Mouse (Mus musculus) kidney, adult 18-20 months (tissue): ENCODE measurements around the gene Plgrkt.
"Not testable (repeated sequence)": the region's sequence is repeated elsewhere in the genome, so short reads cannot be mapped to it uniquely, and the experiment has no call there.

Experiments
- DNase-seq: peaks from one replicate; pipeline ENCODE4 v3.0.0; 2021

Plgrkt gene

DNA sequence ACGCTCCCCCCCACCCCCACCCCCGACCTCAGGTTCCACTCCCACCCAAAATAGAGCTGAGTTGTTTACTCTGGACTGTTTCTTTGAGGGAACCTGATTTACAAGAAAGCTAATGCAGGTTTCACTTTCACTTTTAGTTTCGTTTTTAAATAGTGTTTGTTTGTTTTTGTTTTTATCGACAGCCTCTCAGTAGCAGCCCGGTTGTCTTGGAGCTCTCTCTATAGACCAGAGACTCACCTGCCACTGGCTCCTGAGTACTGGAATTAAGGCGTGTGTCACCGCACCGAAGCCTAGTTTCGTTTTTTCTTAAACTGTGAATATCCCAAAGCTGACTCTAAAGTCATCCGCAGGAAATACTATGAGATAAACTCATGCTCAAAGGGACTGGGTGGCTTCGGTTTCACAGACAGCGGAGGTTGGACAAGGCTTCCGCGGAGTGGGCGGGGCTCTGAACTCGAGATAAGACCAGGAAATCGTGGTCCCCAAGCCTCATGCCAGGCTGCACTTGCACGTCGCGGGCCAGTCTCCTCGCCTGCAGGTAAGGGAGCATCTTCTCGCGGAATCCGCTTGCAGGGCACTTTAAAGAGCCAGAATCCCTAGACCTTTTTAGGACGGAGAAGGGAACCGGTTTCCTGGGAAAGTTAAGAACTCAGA is at the start of gene Plgrkt, which contains the start of gene Cd274:
Gene Plgrkt, minus strand, starts transcription at position 422 of the 654 bp plus-strand sequence.
Gene Cd274, plus strand, starts transcription at position 487 of the 654 bp plus-strand sequence.
- peak; percentile 82 for DNase-seq

DNA sequence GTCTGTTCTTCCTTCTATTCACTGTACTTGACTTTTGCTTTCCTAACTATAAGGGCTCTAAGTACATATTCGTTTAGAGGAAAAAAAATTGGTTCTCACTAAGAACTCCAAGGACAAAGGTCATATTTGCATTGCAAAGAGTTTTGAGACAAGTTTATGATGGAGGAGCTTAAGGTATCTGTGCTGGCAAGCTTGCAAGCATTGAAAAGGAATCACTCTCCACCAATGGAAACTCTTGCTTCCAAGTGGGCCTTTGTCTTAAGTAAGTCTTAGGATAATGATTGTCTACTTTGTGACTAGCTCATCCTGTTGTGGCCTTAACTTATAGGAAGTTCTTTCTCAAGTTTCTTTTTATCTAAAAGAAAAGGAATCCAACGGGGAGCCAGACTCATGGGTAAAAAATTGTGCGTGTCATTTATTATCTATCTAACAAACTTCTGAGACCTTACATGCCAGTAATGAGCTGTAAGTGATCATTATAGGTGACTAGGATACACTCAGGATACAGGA is 49.3 kb upstream of the Plgrkt start:
- no peak for DNase-seq

DNA sequence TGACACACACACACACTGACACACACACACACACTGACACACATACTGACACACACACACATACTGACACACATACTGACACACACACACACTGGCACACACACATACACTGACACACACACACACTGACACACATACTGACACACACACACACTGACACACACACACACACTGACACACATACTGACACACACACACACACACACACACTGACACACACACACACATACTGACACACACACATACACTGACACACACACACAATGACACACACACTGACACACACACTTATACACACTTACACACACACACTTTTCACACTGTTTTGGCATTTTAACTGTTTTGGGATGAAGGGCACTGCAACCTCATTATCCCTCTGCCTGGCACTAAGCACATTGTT is 47.7 kb upstream of the Plgrkt start:
- not testable (repeated sequence) for DNase-seq

DNA sequence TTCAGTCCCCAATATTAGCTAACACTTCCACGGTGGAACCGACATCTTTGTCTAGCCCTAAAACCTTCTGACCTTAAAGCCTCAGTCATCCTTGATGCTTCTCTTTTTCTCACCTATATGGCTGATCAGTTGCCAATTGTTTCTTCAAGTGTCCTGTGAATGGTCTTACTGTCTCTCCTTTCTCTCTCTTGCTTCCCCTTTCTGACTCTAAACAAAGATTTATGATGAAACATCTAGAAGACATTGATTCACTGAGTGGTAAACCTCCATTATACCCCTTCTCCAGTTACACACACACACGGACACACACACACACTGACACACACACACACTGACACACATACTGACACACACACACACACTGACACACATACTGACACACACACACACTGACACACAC is 47.3 kb upstream of the Plgrkt start:
- DNase-seq: no peak

DNA sequence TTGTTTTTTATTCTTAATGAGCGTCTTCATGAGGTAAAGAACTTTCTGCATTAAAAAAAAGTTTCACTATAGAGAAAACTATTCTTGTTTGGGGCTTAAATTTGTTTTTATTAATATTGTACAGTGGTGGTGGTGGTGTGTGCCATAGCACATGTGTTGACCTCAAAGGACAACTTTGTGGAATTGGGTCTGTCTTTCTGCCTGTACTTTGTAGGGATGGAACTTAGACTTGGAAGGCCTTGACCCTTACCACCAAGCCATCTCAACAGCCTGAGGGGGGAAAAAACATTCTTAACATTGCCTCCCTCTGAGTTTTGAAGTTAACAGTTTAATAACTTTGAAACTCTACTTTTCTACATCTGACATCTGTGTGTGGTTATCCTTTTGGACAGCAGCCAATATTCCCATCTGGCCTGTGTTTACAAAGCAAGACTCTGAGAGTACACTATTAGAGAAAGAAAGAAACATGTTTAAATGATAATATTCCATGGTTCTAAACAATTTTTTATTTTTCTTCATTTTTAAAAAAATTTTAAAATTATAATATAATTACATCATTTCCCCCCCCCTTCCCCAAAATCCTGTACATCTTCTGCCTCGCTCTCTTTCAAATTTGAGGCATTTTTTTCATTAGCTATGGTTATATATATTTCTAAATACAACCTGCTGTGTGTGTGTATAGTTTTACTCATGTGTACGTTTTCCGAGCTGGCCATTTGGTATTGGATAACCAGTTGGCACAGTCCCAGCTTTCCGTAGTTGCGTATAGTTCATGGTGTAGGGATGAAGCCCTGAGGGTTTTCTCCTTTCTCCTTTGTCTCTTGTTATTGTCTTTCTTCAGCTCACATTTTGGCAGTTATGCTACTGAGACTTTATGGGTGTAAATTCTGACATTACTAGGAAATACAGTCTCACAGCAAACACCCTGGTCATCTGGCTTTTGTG is 45.6 kb upstream of the Plgrkt start:
- no peak for DNase-seq

GRCm38 (mm10) chr19:29410619-29411018 is 43.4 kb upstream of the Plgrkt start, which contains the start of gene Pdcd1lg2:
Gene Pdcd1lg2, plus strand, starts transcription at chr19:29410919.
- no peak for DNase-seq

DNA sequence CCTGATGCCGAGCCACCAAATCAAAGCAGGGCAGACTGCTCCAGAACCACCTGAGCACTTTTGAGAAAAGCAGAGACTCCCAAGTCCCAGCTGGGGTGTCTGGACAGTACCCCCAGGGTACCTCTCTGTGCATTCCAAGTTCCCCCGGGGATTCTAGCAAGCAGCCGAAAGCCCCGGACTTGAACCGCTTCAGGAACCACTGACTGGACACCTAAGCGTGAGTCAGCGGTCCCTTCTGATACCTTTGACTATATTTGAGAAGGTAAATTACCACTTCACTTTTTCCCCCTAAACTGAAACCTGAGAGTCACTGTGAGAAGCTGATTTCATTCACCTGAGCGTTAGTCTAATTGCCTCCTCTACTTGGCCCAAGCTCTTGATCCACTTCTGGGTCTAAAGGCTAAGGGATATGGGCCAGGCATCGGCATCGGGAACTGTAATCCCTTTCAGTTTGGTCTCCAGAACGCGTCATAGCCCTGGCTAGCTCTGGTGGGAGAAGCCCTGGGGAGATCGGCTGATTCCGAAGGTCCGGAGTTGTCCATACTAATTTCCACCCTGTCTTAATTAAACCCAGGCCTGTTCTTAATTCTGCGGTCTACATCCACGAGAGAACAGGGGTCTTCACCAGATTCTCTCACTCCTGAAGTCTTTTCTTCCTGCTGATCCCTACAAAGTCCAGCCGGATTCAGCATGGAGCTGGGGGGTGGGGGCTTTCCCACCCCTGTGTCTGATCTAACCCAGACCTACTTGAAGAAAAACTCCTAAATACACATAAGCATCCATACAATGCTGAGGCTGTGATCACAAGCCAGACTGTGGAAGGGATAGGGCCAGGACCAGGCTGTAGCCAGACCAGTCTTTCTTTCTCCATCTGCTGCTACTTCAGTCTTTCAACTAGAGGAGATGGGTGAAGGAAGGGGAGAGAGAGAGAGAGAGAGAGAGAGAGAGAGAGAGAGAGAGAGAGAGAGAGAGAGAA is 39.1 kb upstream of the Plgrkt start:
- DNase-seq: no peak

- no peak for DNase-seq
Observed at GRCm38 (mm10) chr19:29405388-29405787, 38.2 kb upstream of the Plgrkt start.

GRCm38 (mm10) chr19:29403251-29403650 is 36.1 kb upstream of the Plgrkt start:
- no peak for DNase-seq

DNA sequence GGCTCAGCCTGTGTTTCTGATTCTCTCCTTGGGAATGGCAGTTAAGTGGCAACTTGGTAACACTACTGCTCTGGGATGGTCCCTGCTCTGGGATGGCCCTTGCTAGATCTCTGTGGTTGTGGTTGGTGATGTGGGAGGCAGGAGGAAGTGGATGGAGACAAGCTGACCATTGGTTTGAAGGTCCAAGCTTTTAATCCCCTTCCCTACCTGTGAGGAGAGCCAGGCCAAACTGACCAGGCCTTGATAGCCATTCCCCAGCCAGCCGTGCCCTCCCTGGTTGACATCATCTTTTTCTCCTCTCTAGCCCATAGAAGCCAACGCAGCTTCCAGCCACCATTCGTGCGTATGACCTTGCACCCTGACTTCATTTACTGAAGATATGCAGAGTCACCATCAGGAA is 35.4 kb upstream of the Plgrkt start:
- DNase-seq: no peak

GRCm38 (mm10) chr19:29400466-29400865 is 33.3 kb upstream of the Plgrkt start:
- DNase-seq: no peak

- DNase-seq: no peak
Observed at GRCm38 (mm10) chr19:29399786-29400185, 32.6 kb upstream of the Plgrkt start.

DNA sequence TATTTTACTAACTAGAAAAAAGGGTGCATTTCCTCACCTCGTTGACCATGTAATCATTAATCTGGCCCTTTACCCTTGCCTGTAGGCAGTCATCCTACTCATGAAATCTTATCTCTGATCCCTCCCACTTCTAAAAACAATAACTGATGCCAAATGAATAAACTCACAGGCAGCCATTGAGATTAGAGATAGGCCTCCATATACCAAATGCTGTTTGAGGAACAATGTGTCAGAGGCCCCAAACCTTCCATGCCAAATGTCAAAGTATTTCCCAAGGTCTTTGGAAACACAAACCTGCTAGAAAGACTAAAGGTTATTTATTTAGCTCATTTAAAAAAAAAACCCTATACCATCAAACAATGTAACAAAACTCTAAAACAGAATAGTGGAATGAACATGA is 29.2 kb upstream of the Plgrkt start:
- no peak for DNase-seq

DNA sequence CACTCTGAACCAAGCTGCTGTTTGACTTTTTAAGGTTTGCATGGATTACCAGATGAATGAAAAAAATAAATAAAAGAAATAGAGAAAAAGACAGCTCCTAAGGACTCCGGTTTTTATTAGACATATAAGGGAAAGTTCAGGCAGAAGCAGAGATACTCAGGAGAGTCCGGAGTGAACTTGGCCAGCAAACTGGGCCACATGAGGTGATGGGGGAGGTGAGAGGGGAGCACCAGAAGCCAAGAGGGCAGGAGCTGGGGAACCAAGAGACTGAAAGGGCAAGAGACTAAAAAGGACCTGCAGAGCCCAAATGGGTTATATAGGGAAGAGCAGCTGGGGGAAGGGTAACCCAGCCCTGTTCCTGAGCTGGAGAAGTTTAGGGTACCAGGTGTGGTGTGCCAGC is 27.5 kb upstream of the Plgrkt start:
- no peak for DNase-seq

DNA sequence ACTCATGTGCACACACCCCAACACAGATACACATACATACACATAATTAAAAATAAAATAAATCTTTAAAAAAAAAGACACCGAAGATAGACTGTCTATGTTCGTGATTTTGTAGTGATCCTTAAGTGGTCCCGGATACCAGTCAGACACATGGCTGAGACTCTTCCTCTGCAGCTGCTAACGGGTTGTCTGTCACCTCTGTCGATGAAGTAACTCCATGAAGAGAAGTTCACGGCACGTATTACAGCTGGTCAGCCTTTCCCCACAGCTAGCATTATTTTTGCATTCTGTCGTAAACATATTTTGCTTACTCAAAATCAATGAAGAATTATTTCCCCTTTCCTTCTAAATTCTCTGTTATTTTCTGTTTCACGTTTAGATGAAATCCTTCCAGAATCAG is 26.1 kb upstream of the Plgrkt start:
- no peak for DNase-seq

GRCm38 (mm10) chr19:29391279-29391678 is 24.1 kb upstream of the Plgrkt start:
- no peak for DNase-seq

DNA sequence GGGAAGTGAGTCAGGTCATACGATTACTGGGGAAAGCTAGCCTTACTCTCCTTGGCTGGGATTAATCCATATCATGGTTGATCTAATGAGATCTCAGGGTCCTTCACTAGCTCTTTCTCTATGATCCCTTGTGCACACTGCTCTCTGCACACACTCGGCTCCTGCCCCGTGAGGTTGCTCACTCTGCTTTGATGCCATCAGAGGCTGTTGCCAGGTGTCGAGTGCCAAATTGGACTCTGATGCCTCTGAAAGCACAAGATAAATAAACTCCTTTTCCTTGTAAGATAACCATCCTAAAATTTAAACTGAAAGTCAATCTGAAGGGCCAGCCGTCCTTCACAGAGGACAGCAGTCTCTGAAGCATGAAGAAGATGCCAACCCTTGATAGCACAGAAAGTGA is 23.3 kb upstream of the Plgrkt start:
- DNase-seq: no peak

GRCm38 (mm10) chr19:29388818-29389217 is 21.6 kb upstream of the Plgrkt start:
- no peak for DNase-seq

DNA sequence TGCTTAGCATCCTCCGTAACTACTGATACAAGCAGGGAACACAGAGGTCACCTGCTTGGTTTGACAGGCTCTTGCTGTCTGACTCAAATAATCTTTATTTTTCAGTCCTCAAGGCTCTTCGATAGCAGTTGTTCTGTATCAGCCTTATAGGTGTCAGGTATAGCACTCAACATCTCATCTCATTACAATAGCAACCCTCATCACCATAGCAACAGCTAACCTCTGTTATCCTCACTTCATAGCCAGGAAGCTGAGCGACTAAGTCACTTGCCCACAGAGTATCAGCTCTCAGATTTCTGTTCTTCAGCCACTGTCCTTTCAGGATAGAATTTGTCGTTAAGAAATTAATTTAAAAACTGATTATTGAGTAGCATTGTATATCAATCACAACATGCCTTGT is 18.6 kb upstream of the Plgrkt start:
- DNase-seq: no peak

- DNase-seq: no peak
Observed at GRCm38 (mm10) chr19:29384994-29385393, 17.8 kb upstream of the Plgrkt start.

- no peak for DNase-seq
Observed at GRCm38 (mm10) chr19:29384412-29384811, 17.2 kb upstream of the Plgrkt start.

GRCm38 (mm10) chr19:29383368-29383767 is 16.2 kb upstream of the Plgrkt start:
- no peak for DNase-seq
